Mouse (Mus musculus) kidney, adult 8-10 months (tissue): ENCODE measurements around the gene Iqcd.

Experiments used
- DNase-seq, 2 experiments: peaks; one replicate each; pipeline ENCODE4 v3.0.0; 2022

Gene Iqcd

GRCm38 (mm10) chr5:120631892-120632291 is 43.1 kb downstream of the Iqcd start:
- DNase-seq, result no peak

DNA sequence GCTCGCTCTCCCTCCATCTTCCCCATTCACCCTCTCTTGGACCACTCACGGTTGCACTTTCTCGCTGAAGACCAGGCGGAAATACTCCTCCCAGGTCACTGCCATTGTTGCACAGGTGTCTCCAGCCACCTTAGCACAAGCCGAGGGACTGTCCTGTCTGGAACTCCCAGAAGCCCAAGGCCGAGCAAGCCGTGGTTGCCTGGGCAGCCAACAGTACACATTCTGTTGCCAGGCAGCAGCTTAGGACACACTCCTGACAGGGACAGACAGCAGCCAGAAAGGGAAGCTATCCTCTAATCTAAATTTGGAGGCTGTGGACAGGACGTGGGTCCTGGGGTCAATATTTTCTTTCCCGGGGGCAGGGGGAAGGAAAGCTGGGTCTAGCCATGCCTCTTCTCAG is 45.3 kb downstream of the Iqcd start, which contains the start of gene Cfap73:
Gene Cfap73, minus strand, starts transcription at position 105 of the 400 bp plus-strand sequence.
- DNase-seq, result no peak

- no peak for DNase-seq
Observed at GRCm38 (mm10) chr5:120634860-120635259, 46.0 kb downstream of the Iqcd start.

DNA sequence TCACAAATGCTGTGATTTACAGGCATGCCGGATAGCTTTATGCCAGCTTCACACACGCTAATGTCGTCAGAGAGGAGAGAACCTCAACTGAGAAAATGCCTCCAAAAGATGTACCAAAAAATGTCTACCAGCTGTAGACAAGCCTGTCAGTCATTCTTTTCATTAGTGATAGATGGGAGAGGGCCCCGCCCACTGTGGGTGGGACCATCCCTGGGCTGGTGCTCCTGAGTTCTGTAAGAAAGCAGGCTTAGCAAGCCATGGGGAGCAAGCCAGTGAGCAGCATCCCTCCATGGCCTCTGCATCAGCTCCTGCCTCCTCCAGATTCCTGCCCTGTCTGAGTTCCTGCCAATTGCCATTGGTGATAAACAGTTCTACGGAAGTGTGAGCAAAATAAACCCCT is 46.8 kb downstream of the Iqcd start:
- DNase-seq, result no peak

DNA sequence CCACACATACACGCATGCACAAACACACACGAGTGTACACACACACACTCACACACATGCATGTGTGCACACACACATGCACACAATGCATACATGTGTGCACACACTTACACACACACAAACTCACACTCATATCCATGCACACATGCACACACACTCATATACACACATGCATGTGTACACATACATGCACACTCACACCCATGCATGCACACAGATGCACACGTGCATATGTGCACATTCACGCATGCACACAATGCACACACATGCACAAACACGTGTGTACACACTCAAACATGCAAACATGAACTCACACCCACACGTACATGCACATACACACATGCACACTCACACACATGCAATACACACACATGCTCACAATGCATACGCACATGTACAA is 51.3 kb downstream of the Iqcd start:
- no peak for DNase-seq

- peak in 1 of 2 experiments; percentile 39 for DNase-seq
Observed at GRCm38 (mm10) chr5:120643365-120644085, 54.7 kb downstream of the Iqcd start.

GRCm38 (mm10) chr5:120644227-120644626 is 55.4 kb downstream of the Iqcd start:
- no peak for DNase-seq

GRCm38 (mm10) chr5:120645851-120646250 is 57.0 kb downstream of the Iqcd start:
- peak; percentile 72 to 75 for DNase-seq

- no peak for DNase-seq
Observed at GRCm38 (mm10) chr5:120647361-120647760, 58.5 kb downstream of the Iqcd start.

GRCm38 (mm10) chr5:120647814-120648491 is 59.1 kb downstream of the Iqcd start:
- DNase-seq, result no peak

GRCm38 (mm10) chr5:120648569-120649373 is 60.0 kb downstream of the Iqcd start, which contains the start of gene Rasal1:
TSS of gene Rasal1 (plus strand) at chr5:120648812.
- peak in 1 of 2 experiments; percentile 17 for DNase-seq

DNA sequence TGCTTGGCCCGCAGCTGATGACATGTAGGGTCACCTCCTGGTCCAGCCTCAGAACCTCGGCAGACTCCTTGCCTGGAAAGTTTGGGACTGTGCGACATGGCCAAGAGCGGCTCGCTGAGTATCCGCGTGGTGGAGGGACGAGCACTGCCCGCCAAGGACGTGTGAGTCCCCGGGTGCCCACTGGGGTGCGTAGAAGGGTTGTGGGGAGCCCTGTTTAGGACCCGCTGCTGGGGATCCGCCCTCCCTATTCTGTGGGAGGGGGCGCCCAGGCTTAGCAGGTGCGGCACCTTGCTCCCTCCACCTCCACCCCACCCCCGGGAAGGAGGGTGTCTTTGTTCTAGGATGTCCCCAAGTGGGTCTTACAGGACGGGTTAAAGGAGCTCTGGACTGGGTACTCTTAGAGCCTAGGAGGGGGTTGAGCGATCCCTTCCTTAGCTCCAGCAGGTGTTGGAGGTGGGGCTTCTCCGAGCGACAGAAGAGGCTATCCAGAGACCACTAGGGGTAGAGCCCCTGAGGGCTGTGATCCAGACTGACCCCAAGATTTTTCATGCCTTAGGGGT is 60.6 kb downstream of the Iqcd start:
- no peak for DNase-seq

- no peak for DNase-seq
Observed at GRCm38 (mm10) chr5:120649938-120650337, 61.1 kb downstream of the Iqcd start.

DNA sequence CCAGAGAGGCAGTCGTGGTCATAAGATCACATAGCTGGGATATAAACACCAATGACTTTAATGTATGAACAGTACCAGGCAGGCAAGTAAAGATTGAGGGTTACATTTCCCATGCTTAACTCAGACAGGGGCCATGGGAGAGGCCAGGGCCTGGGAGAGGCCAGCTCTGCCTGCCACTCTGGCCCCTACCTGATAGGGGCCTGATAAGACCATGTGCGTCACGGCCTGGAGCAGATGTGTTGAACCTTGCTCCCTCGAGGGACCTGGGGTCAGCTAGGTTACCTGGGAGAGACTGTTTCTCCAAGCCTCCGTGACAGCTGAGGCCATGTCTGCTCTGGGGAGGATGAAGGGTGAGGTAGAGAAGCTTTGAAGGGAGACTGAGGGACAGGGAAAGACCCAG is 62.4 kb downstream of the Iqcd start:
- DNase-seq, result no peak

DNA sequence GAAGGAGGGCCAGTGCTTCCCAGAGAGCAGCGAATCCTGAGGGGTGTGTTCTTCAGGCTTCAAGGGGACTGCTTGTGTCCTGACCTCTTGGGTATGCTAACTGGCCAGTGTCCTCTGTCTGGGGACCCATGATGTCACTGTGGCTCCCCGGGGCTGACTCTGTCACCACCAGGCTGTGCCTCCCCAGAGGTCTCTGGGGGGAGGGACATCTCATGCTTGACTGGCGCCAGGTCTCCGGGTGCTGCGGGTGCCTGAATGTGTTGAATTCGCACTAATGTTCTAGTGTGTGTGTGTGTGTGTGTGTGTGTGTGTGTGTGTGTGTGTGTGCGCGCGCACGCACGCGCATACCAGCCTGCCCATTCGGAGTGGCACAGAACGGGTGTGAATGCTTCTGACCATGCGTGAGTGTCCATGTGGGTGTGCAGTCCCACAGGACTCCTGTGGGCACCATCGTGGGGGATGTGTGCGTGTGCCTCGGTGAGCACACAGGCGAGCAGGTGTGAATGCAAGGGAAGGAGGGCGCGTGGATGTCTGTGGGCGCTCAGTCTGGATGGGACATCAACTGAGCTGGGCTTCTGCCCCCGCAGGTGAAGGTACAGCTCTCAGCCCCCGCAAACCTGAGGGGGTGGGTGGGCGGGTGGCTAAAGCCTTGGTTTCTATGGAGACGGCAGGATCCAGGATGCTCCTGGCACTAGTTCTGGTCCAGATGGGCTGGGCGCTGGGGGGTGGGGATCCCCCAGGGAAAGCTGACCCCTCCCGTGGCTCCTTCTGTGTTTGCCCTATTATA is 64.3 kb downstream of the Iqcd start:
- no peak for DNase-seq

GRCm38 (mm10) chr5:120653873-120654272 is 65.1 kb downstream of the Iqcd start:
- DNase-seq, result no peak

DNA sequence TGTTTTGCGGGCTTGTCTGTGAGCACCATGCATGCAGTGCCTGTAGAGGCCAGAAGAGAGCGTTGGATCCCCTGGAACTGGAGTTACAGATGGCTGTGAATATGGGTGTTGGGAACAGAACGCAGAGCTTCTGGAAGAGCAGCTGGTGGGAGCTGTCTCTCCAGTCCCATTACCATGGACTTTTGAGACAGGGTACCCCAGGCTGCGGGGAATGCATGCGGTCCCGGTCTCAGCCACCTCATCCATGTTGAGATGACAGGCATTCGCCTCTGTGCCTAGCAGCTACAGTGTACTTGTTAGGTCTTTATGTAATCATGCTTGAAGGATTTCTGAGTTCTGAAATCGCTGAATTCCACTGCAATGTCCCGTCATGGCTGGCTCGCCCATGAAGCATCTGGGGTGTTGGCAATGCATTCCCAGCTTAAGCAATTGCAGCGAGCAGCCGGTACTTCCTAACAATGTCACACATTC is 67.5 kb downstream of the Iqcd start:
- DNase-seq, result no peak
